Mouse (Mus musculus) intestine, embryonic 14.5 days (tissue): ENCODE measurements around the gene Vmn2r12. TPM values are rescaled to one million over a fixed set of nuclear protein-coding genes. Genes with fewer than 3 reads are reported as not detected.
"Not testable (repeated sequence)": the region's sequence is repeated elsewhere in the genome, so short reads cannot be mapped to it uniquely, and the experiment has no call there.

Experiments
- ATAC-seq: fragments of 200-750 bp; cut with Nextera tagmentation; replicated peaks from 2 replicates; pipeline ENCODE4 v1.8.0; 2017; ENCODE audit warnings: low read depth, moderate number of reproducible peaks, moderate TSS enrichment, moderate library complexity; ENCODE audit not compliant: low FRiP score, low TSS enrichment
- DNase-seq: peaks from one replicate; pipeline ENCODE4 v3.0.0-alpha.2; 2018; ENCODE audit warnings: low spot score
- H3K27ac ChIP-seq: fragments of 300-500 bp; sonication (generic); 2 replicates; pipeline ENCODE4 v1.5.1; 2014; ENCODE audit warnings: low read depth, mild to moderate bottlenecking, control low read depth
- H3K27me3 ChIP-seq: fragments of 300-500 bp; sonication (generic); replicated peaks from 2 replicates; pipeline ENCODE4 v1.6.1; 2014; ENCODE audit warnings: low read length, control low read depth; ENCODE audit not compliant: control insufficient read depth, insufficient read depth
- H3K36me3 ChIP-seq: fragments of 300-500 bp; sonication (generic); 2 replicates; pipeline ENCODE4 v1.6.1; 2014; ENCODE audit warnings: low read length, control low read depth; ENCODE audit not compliant: control insufficient read depth, insufficient read depth
- H3K4me1 ChIP-seq: fragments of 300-500 bp; sonication (generic); replicated peaks from 2 replicates; pipeline ENCODE4 v1.6.1; 2014; ENCODE audit warnings: low read length, control low read depth, mixed read lengths; ENCODE audit not compliant: control insufficient read depth, insufficient read depth
- H3K4me2 ChIP-seq: fragments of 300-500 bp; sonication (generic); 2 replicates; pipeline ENCODE4 v1.6.1; 2014; ENCODE audit warnings: low read length
- H3K4me3 ChIP-seq: fragments of 300-500 bp; sonication (generic); 2 replicates; pipeline ENCODE4 v1.5.1; 2014; ENCODE audit warnings: low read depth, low read length, control low read depth, mixed read lengths
- H3K9ac ChIP-seq: fragments of 300-500 bp; sonication (generic); 2 replicates; pipeline ENCODE4 v1.6.1; 2014; ENCODE audit warnings: mild to moderate bottlenecking, low read length
- H3K9me3 ChIP-seq: fragments of 300-500 bp; sonication (generic); 2 replicates; pipeline ENCODE4 v1.6.1; 2016; ENCODE audit warnings: low read length, control low read depth; ENCODE audit not compliant: control insufficient read depth
- WGBS: fragments of 180-500 bp; shearing (Covaris S2); extraction: QIAGEN DNeasy Blood & Tissue Kit; methylation state at CpG from one replicate; pipeline ENCODE4 v1.1.7; 2014; 5-methylcytosine and 5-hydroxymethylcytosine counted together
- polyA plus RNA-seq: library from polyadenylated mRNA; unstranded; fragments of >200 nt; fragmentation: Nextera tagmentation; extraction: Ambion mirVana; gene quantifications from 2 replicates; pipeline ENCODE4 v1.2.1, GENCODE M21; 2014

Vmn2r12 gene
- not detected in 2 replicates for polyA plus RNA-seq

GRCm38 (mm10) chr5:109097850-109098249, at the start of gene Vmn2r12:
Gene Vmn2r12, minus strand, starts transcription at chr5:109097950.
- not testable (repeated sequence) for H3K27ac ChIP-seq, H3K4me3 ChIP-seq, ATAC-seq, H3K9ac ChIP-seq, H3K4me2 ChIP-seq, H3K27me3 ChIP-seq, H3K9me3 ChIP-seq, H3K4me1 ChIP-seq, H3K36me3 ChIP-seq, DNase-seq
- WGBS = 83% methylated on average over 5 of the region's 5 CpGs

GRCm38 (mm10) chr5:109139546-109139945, 41.8 kb upstream of the Vmn2r12 start:
- Histone ChIP-seq H3K27ac (no peak overlapping the region), H3K9ac (no peak overlapping the region), H3K4me3 (no peak overlapping the region), H3K9me3 (no peaks in the 10 kb centered on the region), H3K36me3 (no peaks in the 10 kb centered on the region), H3K27me3 (no peaks in the 10 kb centered on the region), H3K4me2 (no peak overlapping the region), H3K4me1 (no peaks in the 10 kb centered on the region)
- DNase-seq (no peak), ATAC-seq (no peak)
- WGBS = 77% methylated on average over 2 of the region's 2 CpGs

DNA sequence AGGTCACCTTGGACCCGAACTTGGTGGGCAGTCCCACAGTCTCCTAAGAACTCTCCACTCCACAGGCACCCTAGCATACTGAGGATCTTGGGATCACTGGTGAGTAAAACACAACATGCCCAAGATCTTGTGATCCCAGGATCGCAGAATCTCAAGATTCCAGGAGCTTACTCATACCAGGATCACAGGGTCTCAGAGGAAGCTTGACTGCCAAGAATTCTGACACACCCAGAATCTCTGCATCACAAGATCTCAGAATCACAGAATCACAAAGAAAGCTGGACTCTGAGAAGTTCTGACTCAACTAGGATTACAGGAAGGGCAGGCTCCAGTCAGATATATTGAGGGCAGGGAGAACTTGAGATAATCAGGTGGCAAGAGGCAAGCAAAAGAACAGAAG, 39.0 kb upstream of the Vmn2r12 start:
- Histone ChIP-seq H3K27ac (no peak overlapping the region), H3K4me2 (no peak overlapping the region), H3K27me3 (no peaks in the 10 kb centered on the region), H3K36me3 (no peaks in the 10 kb centered on the region), H3K4me1 (no peaks in the 10 kb centered on the region), H3K4me3 (no peak overlapping the region), H3K9me3 (no peaks in the 10 kb centered on the region), H3K9ac (no peak overlapping the region)
- DNase-seq = no peak
- WGBS = 83% methylated on average over 2 of the region's 2 CpGs
- no peak for ATAC-seq

DNA sequence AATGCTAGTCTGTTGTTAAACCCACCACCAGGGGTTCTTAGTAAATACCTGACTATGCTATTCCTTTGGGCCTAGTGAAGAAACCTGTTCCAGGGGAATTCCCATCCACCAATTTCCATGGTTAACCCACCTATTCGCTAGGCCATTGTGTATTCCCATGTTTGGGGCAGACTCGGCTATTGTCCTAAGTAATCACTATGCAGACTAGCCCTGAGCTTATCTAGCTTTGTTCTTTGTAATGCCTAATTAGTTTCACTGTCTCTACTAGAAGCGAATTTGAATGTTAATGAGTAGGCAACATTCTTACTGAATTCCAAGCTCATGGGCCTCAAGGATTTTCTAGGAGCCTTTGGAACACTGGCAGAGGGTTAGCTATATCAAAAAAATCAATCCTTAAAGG, 1.3 kb downstream of the Vmn2r12 start:
- not testable (repeated sequence) for H3K4me3 ChIP-seq, H3K9ac ChIP-seq, DNase-seq, H3K4me1 ChIP-seq, H3K27ac ChIP-seq, H3K4me2 ChIP-seq, H3K27me3 ChIP-seq, ATAC-seq, H3K9me3 ChIP-seq, H3K36me3 ChIP-seq
- 84% methylated on average over 3 of the region's 3 CpGs for WGBS

- ATAC-seq, H3K9me3 ChIP-seq, H3K9ac ChIP-seq, H3K4me2 ChIP-seq, H3K27ac ChIP-seq, H3K27me3 ChIP-seq, H3K4me1 ChIP-seq, H3K36me3 ChIP-seq, H3K4me3 ChIP-seq: not testable (repeated sequence)
- peak; percentile 51 for DNase-seq
- WGBS = 37% methylated on average over 4 of the region's 4 CpGs
These were observed 25.7 kb downstream of the Vmn2r12 start for GRCm38 (mm10) chr5:109072016-109072415.

DNA sequence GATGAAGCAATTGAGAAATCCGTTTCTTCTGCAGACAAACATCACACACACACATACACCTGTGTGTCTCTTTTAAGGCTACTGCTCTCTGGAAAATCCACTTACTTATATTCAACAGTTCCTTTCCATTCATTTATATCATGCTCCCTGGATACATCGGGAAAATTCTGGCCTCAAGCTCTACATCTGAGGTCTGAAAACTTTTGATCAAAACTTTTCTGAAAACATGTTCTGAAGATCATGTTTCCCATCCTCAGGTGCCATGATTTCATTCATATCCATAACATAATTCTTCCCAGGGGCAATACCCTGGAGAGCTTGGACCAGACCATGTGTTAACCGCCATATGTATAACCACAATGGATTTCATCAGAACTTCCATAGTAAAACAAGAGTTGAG, 38.3 kb downstream of the Vmn2r12 start, which contains the start of gene Vmn2r11:
Vmn2r11 (minus strand) TSS at position 101 of the 400 bp plus-strand sequence.
- WGBS = 88% methylated on average over 3 of the region's 3 CpGs

DNA sequence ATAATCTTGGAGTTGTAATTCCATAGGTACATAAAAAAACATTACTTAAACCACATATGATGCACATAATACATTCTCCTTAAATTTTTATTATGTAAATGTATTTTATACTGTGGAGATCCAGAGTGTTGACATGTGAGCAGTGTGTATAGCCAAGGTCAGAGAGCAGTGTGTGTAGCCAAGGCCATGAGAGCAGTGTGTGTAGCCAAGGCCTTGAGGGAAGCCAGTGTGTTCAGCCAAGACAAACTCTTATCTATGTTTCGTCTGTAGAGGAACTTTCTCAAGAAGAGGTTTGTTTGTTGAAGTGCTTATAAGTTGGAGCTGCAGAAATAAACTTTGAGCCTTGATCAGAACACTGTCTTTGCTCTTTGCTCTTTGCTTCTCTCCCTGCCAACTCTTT, 42.5 kb downstream of the Vmn2r12 start:
- WGBS = 64% methylated on average over 1 of the region's 1 CpGs

More for the DNA sequence above, 38.3 kb downstream of the Vmn2r12 start, which contains the start of gene Vmn2r11:
- not testable (repeated sequence) for H3K9ac ChIP-seq, H3K4me3 ChIP-seq, H3K27ac ChIP-seq, H3K4me2 ChIP-seq, H3K27me3 ChIP-seq, ATAC-seq, H3K36me3 ChIP-seq, H3K4me1 ChIP-seq, DNase-seq, H3K9me3 ChIP-seq

More for the DNA sequence above, 42.5 kb downstream of the Vmn2r12 start:
- Histone ChIP-seq H3K9me3 (no peaks in the 10 kb centered on the region), H3K4me3 (no peak overlapping the region), H3K4me2 (no peak overlapping the region), H3K9ac (no peak overlapping the region), H3K4me1 (no peaks in the 10 kb centered on the region), H3K27ac (no peak overlapping the region), H3K27me3 (no peaks in the 10 kb centered on the region), H3K36me3 (no peaks in the 10 kb centered on the region)
- DNase-seq = no peak
- ATAC-seq = no peak

Other genes with a start within 250 kb of the Vmn2r12 start
- not detected in 2 replicates for gene Vmn2r9, start 245.3 kb downstream of the Vmn2r12 start, polyA plus RNA-seq
- gene Vmn2r10, start 91.4 kb downstream of the Vmn2r12 start, polyA plus RNA-seq = not detected in 2 replicates
- not detected in 2 replicates for gene Vmn2r11, start 38.4 kb downstream of the Vmn2r12 start, polyA plus RNA-seq
- not detected in 2 replicates for gene Vmn2r13, start 94.2 kb upstream of the Vmn2r12 start, polyA plus RNA-seq
- gene Vmn2r14, start 126.8 kb upstream of the Vmn2r12 start, polyA plus RNA-seq = not detected in 2 replicates
- gene Vmn2r15, start 199.7 kb upstream of the Vmn2r12 start, polyA plus RNA-seq = not detected in 2 replicates
- gene Vmn2r16, start 232.2 kb upstream of the Vmn2r12 start, polyA plus RNA-seq = not detected in 2 replicates